Mouse (Mus musculus) thymus, adult 2 months (tissue): ENCODE results near the gene Hdac10.

Experiments used
- CTCF ChIP-seq: fragments of 200-500 bp; IDR thresholded peaks from 2 replicates; pipeline ENCODE4 v1.5.1; 2012; ENCODE audit warnings: mild to moderate bottlenecking, control low read depth, low read length, moderate library complexity, borderline replicate concordance; ENCODE audit not compliant: control insufficient read depth, poor library complexity, insufficient read depth; ENCODE audit errors: extremely low read depth
- POLR2A ChIP-seq: fragments of 200-500 bp; IDR thresholded peaks from 2 replicates; pipeline ENCODE4 v1.6.1; 2012; ENCODE audit warnings: mild to moderate bottlenecking, low read length, control low read depth, moderate library complexity; ENCODE audit not compliant: control insufficient read depth, poor library complexity, insufficient read depth; ENCODE audit errors: extremely low read depth

DNA sequence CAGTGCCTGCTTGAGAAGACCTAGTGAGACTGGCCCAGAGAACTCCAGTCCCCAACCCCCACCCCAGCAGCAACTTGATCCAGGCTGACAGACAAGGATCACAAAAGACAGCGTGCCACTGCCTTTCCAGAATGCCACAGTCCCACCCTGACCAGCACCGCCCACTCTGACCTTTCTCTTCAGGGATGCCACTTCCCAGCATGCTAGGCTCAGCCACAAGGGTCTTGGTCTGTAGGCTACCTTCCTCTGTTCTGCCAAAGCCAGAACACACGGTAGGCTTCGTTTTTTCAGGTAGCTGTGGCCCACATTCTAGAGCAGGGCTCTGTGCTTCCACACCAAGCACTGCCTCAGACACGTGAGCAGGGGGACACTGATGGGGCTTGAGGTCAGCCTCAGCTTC, 25.9 kb downstream of the Hdac10 start:
- TF ChIP-seq CTCF (no peak), POLR2A (no peak)
